Mouse (Mus musculus) neural tube, embryonic 15.5 days (tissue): ENCODE results near the gene Gm15737. TPM values are rescaled to one million over a fixed set of nuclear protein-coding genes. Genes with fewer than 3 reads are reported as not detected.

Source experiments
- ATAC-seq: fragments of 200-750 bp; cut with Nextera tagmentation; 2 replicates; pipeline ENCODE4 v1.8.0; 2017; ENCODE audit warnings: mild to moderate bottlenecking, moderate TSS enrichment, moderate library complexity; ENCODE audit not compliant: low FRiP score
- H3K27ac ChIP-seq: fragments of 300-500 bp; sonication (generic); replicated peaks from 2 replicates; pipeline ENCODE4 v1.5.1; 2015; ENCODE audit warnings: mild to moderate bottlenecking, inconsistent platforms
- H3K27me3 ChIP-seq: fragments of 300-500 bp; sonication (generic); replicated peaks from 2 replicates; pipeline ENCODE4 v1.6.1; 2015; ENCODE audit warnings: inconsistent platforms
- H3K36me3 ChIP-seq: fragments of 300-500 bp; sonication (generic); 2 replicates; pipeline ENCODE4 v1.6.1; 2015; ENCODE audit warnings: inconsistent platforms
- H3K4me1 ChIP-seq: fragments of 300-500 bp; sonication (generic); 2 replicates; pipeline ENCODE4 v1.6.1; 2015; ENCODE audit warnings: inconsistent platforms
- H3K4me2 ChIP-seq: fragments of 300-500 bp; sonication (generic); 2 replicates; pipeline ENCODE4 v1.6.1; 2015; ENCODE audit warnings: inconsistent platforms, mild to moderate bottlenecking, moderate library complexity
- H3K4me3 ChIP-seq: fragments of 300-500 bp; sonication (generic); replicated peaks from 2 replicates; pipeline ENCODE4 v1.5.1; 2015; ENCODE audit warnings: mild to moderate bottlenecking, inconsistent platforms
- H3K9ac ChIP-seq: fragments of 300-500 bp; sonication (generic); replicated peaks from 2 replicates; pipeline ENCODE4 v1.6.1; 2015; ENCODE audit warnings: mild to moderate bottlenecking, inconsistent platforms
- H3K9me3 ChIP-seq: fragments of 300-500 bp; sonication (generic); replicated peaks from 2 replicates; pipeline ENCODE4 v1.6.1; 2016; ENCODE audit warnings: inconsistent platforms
- WGBS: fragments of 180-500 bp; shearing (Covaris S2); methylation state at CpG from one replicate; pipeline ENCODE4 v1.1.7; 2015; ENCODE audit warnings: mixed read lengths; 5-methylcytosine and 5-hydroxymethylcytosine counted together
- polyA plus RNA-seq: library from polyadenylated mRNA; unstranded; fragments of >200 nt; fragmentation: Nextera tagmentation; extraction: Ambion mirVana; gene quantifications from 2 replicates; pipeline ENCODE4 v1.2.1, GENCODE M21; 2015

The Gm15737 gene
- polyA plus RNA-seq, 1 experiment from 2014 or later = not detected

- Histone ChIP-seq H3K36me3 (no peaks in the 10 kb centered on the region), H3K27ac (no peak overlapping the region), H3K4me2 (no peak overlapping the region), H3K9me3 (no peaks in the 10 kb centered on the region), H3K27me3 (no peaks in the 10 kb centered on the region), H3K4me1 (no peaks in the 10 kb centered on the region), H3K9ac (no peak overlapping the region), H3K4me3 (no peak overlapping the region)
- WGBS = 67% methylated on average over 10 of the region's 10 CpGs
- no peak for ATAC-seq
Measured at GRCm38 (mm10) chr6:92920938-92921689, 52.0 kb downstream of the Gm15737 start.

DNA sequence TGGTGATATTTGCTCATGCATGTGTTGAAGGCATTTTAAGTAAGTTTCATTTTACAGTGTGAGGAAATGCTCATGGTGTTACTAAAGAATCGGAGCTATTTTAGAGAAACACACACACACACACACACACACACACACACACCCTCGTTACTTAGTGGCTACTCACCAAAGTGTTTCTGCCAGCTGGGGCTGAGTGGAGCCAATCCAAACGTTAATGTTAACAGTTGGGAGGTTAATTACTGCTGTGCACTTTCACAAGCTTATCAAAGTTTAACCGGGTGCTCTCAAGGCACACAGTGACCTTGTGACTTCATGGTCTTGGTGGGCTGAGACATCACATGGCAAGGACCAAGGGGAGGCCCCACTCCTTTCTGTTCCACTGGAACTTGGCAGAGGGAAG lies 52.7 kb downstream of the Gm15737 start:
- Histone ChIP-seq H3K27me3 (no peaks in the 10 kb centered on the region), H3K4me2 (no peak overlapping the region), H3K9ac (no peak overlapping the region), H3K4me1 (no peaks in the 10 kb centered on the region), H3K9me3 (no peaks in the 10 kb centered on the region), H3K36me3 (no peaks in the 10 kb centered on the region), H3K4me3 (no peak overlapping the region), H3K27ac (no peak overlapping the region)
- WGBS = 48% methylated on average over 4 of the region's 4 CpGs
- ATAC-seq = no peak

DNA sequence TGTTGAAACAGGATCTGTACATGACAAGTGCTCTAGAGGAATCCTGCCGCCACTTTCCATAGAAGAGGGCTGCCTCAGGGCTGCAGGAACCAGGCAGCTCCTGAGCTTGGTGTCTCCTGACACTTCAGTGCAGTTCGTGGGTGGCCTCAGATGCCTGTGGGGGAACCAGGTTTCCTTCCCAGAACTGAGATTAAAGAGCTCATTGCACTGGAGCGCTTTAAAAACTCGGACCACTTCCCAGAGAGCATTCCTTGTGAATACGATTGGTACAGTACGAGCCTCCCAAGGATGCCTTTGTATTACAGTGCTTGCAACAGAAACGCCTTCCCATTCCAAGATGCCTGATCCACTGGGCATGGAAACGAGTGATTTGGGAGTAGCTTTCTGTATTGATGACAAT lies 55.4 kb downstream of the Gm15737 start:
- no peak overlapping the region for H3K4me2 ChIP-seq
- H3K9me3 ChIP-seq = no peaks in the 10 kb centered on the region
- no peak overlapping the region for H3K9ac ChIP-seq
- H3K27ac ChIP-seq = no peak overlapping the region
- no peak overlapping the region for H3K4me3 ChIP-seq
- H3K27me3 ChIP-seq = no peaks in the 10 kb centered on the region
- H3K4me1 ChIP-seq = no peaks in the 10 kb centered on the region
- ATAC-seq = no peak
- WGBS = 68% methylated on average over 8 of the region's 8 CpGs
- no peaks in the 10 kb centered on the region for H3K36me3 ChIP-seq

DNA sequence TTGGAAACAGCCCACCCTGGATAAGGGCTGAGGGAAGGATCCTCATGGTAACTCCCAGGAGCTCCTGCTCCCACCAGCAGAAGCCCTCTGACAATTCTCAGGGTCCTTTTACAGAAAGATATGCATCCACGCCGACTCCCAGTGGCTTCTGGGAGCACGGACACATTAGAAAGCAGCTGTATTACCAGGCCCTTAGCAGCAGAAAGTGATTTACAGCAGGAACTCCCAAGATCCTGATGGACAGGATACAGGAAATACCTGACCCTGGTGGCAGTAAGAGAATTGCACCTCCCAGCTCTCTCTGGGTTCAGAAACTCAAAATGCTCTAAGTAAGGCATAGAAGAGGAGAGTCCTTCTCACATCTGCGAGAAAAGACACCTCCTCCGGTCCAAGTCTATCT lies 59.1 kb downstream of the Gm15737 start:
- Histone ChIP-seq H3K9me3 (no peaks in the 10 kb centered on the region), H3K27me3 (no peaks in the 10 kb centered on the region), H3K4me1 (no peaks in the 10 kb centered on the region), H3K4me2 (no peak overlapping the region), H3K27ac (no peak overlapping the region), H3K4me3 (no peak overlapping the region), H3K9ac (no peak overlapping the region), H3K36me3 (no peaks in the 10 kb centered on the region)
- no peak for ATAC-seq
- 86% methylated on average over 5 of the region's 5 CpGs for WGBS

Other genes with a start within 250 kb of the Gm15737 start
- gene Prickle2, start 163.2 kb upstream of the Gm15737 start, polyA plus RNA-seq = 15.8 and 17.0 TPM in 2 replicates
- gene A730049H05Rik, start 52.9 kb upstream of the Gm15737 start, polyA plus RNA-seq = 0.36 and 0.68 TPM in 2 replicates
- gene Adamts9, start 74.1 kb downstream of the Gm15737 start, polyA plus RNA-seq = 2.1 and 2.8 TPM in 2 replicates